Mouse (Mus musculus) embryonic facial prominence, embryonic 14.5 days (tissue): ENCODE measurements around the gene Atp2a1. TPM values are rescaled to one million over a fixed set of nuclear protein-coding genes. Genes with fewer than 3 reads are reported as not detected.
"Not testable (repeated sequence)": the region's sequence is repeated elsewhere in the genome, so short reads cannot be mapped to it uniquely, and the experiment has no call there.

Experiments used
- ATAC-seq: fragments of 200-750 bp; cut with Nextera tagmentation; 2 replicates; pipeline ENCODE4 v1.8.0; 2017; ENCODE audit warnings: low read depth, moderate number of reproducible peaks, moderate TSS enrichment
- DNase-seq: peaks from one replicate; pipeline ENCODE4 v3.0.0-alpha.2; 2015; ENCODE audit warnings: low spot score
- H3K27ac ChIP-seq: fragments of 300-500 bp; sonication (generic); replicated peaks from 2 replicates; pipeline ENCODE4 v1.5.1; 2014; ENCODE audit warnings: low read depth, mild to moderate bottlenecking, low read length, moderate library complexity
- H3K27me3 ChIP-seq: fragments of 300-500 bp; sonication (generic); replicated peaks from 2 replicates; pipeline ENCODE4 v1.6.1; 2014; ENCODE audit warnings: low read length; ENCODE audit not compliant: control insufficient read depth, insufficient read depth
- H3K36me3 ChIP-seq: fragments of 300-500 bp; sonication (generic); 2 replicates; pipeline ENCODE4 v1.6.1; 2014; ENCODE audit warnings: low read length, mixed read lengths; ENCODE audit not compliant: control insufficient read depth, insufficient read depth
- H3K4me1 ChIP-seq: fragments of 300-500 bp; sonication (generic); 2 replicates; pipeline ENCODE4 v1.6.1; 2014; ENCODE audit warnings: antibody characterized with exemption, low read length; ENCODE audit not compliant: control insufficient read depth, insufficient read depth
- H3K4me2 ChIP-seq: fragments of 300-500 bp; sonication (generic); 2 replicates; pipeline ENCODE4 v1.6.1; 2014; ENCODE audit warnings: low read depth, mild to moderate bottlenecking, low read length, moderate library complexity, mixed read lengths
- H3K4me3 ChIP-seq: fragments of 300-500 bp; sonication (generic); 2 replicates; pipeline ENCODE4 v1.5.1; 2014; ENCODE audit warnings: low read depth, mild to moderate bottlenecking, low read length
- H3K9ac ChIP-seq: fragments of 300-500 bp; sonication (generic); 2 replicates; pipeline ENCODE4 v1.6.1; 2014; ENCODE audit warnings: low read depth, mild to moderate bottlenecking, low read length, moderate library complexity, mixed read lengths
- H3K9me3 ChIP-seq: fragments of 300-500 bp; sonication (generic); 2 replicates; pipeline ENCODE4 v1.6.1; 2016; ENCODE audit warnings: low read length; ENCODE audit not compliant: control insufficient read depth
- WGBS: fragments of 180-500 bp; shearing (Covaris S2); extraction: QIAGEN DNeasy Blood & Tissue Kit; methylation state at CpG from one replicate; pipeline ENCODE4 v1.1.7; 2014; 5-methylcytosine and 5-hydroxymethylcytosine counted together
- polyA plus RNA-seq: library from polyadenylated mRNA; unstranded; fragments of >200 nt; fragmentation: Nextera tagmentation; extraction: Ambion mirVana; gene quantifications from 2 replicates; pipeline ENCODE4 v1.2.1, GENCODE M21; 2014

The Atp2a1 gene
- polyA plus RNA-seq, 1 experiment from 2014 or later = 334 TPM

GRCm38 (mm10) chr7:126408686-126409085, 54.2 kb downstream of the Atp2a1 start:
- no peak for DNase-seq
- no peaks in the 10 kb centered on the region for H3K36me3 ChIP-seq
- no peaks in the 10 kb centered on the region for H3K9me3 ChIP-seq
- no peaks in the 10 kb centered on the region for H3K27me3 ChIP-seq
- no peak overlapping the region for H3K27ac ChIP-seq
- H3K4me1 ChIP-seq = no peaks in the 10 kb centered on the region
- no peak overlapping the region for H3K9ac ChIP-seq
- H3K4me2 ChIP-seq = no peak overlapping the region
- no peak for ATAC-seq
- WGBS = 75% methylated on average over 2 of the region's 2 CpGs
- no peak overlapping the region for H3K4me3 ChIP-seq

- not testable (repeated sequence) for DNase-seq, H3K4me2 ChIP-seq, H3K36me3 ChIP-seq, H3K4me1 ChIP-seq, H3K9ac ChIP-seq, H3K27ac ChIP-seq, H3K9me3 ChIP-seq, H3K4me3 ChIP-seq, ATAC-seq, H3K27me3 ChIP-seq
- WGBS = 74% methylated on average over 8 of the region's 8 CpGs
Measured at GRCm38 (mm10) chr7:126402518-126402917, 60.4 kb downstream of the Atp2a1 start.

DNA sequence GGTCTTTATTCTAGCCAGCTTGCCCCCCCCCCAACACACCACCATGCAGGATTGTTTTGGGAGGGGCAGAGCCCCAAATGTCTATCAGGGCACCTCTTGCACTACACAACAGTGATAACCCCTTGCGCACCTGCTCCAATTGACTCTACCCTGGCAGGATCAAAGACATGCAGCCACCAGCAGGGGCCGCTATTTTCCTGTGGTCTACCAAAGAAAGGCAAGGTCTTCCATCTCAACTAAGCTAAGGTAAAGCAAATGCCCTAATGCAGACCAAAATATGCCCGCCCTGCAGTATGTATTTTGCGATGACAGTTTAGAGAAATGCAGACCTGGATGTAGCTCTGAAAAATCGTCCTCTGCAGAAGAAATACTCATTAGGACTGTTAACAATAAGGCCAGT, 63.4 kb downstream of the Atp2a1 start:
- Histone ChIP-seq H3K4me2 (no peak overlapping the region), H3K4me3 (no peak overlapping the region), H3K27me3 (no peaks in the 10 kb centered on the region), H3K9ac (no peak overlapping the region), H3K9me3 (no peaks in the 10 kb centered on the region), H3K4me1 (no peaks in the 10 kb centered on the region; the same call in 1 of the 2 replicates), H3K27ac (no peak overlapping the region), H3K36me3 (no peaks in the 10 kb centered on the region)
- WGBS = 11% methylated on average over 5 of the region's 5 CpGs
- DNase-seq (peak; percentile 84), ATAC-seq (no peak)

DNA sequence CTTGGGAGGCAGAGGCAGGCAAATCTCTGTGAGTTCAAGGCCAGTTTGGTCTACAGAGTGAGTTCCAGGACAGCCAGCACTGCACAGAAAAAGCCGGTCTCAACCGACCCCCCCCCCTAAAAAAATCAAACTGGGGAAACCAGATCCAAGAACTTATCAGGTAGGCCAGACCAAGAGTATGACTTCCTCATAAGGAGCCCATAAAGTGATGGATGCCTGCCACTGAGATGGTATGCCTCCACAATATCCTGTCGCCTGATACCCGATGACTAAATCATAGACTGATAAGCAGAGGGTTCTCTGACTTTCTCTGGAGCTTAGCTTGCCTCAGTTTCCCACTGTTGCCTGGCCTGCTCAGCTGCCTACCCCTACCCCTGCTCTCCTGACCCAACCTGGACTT, 65.1 kb downstream of the Atp2a1 start:
- ATAC-seq = no peak
- WGBS = 90% methylated on average over 4 of the region's 4 CpGs
- no peak for DNase-seq
- Histone ChIP-seq H3K36me3 (no peaks in the 10 kb centered on the region), H3K27me3 (no peaks in the 10 kb centered on the region), H3K9me3 (no peaks in the 10 kb centered on the region), H3K4me3 (no peak overlapping the region), H3K9ac (no peak overlapping the region), H3K27ac (no peak overlapping the region), H3K4me1 (no peaks in the 10 kb centered on the region; the same call in 1 of the 2 replicates), H3K4me2 (no peak overlapping the region)

- Histone ChIP-seq H3K4me3 (no peak overlapping the region), H3K4me2 (peak overlapping the region; percentile 40), H3K9me3 (no peaks in the 10 kb centered on the region), H3K27ac (no peak overlapping the region), H3K9ac (peak overlapping the region; percentile 0; the same call in 1 of the 2 replicates), H3K4me1 (no peaks in the 10 kb centered on the region; the same call in 1 of the 2 replicates), H3K36me3 (no peaks in the 10 kb centered on the region), H3K27me3 (no peaks in the 10 kb centered on the region)
- WGBS = 51% methylated on average over 6 of the region's 6 CpGs
- ATAC-seq = no peak
- DNase-seq = no peak
Measured at GRCm38 (mm10) chr7:126397221-126397620, 65.7 kb downstream of the Atp2a1 start.

DNA sequence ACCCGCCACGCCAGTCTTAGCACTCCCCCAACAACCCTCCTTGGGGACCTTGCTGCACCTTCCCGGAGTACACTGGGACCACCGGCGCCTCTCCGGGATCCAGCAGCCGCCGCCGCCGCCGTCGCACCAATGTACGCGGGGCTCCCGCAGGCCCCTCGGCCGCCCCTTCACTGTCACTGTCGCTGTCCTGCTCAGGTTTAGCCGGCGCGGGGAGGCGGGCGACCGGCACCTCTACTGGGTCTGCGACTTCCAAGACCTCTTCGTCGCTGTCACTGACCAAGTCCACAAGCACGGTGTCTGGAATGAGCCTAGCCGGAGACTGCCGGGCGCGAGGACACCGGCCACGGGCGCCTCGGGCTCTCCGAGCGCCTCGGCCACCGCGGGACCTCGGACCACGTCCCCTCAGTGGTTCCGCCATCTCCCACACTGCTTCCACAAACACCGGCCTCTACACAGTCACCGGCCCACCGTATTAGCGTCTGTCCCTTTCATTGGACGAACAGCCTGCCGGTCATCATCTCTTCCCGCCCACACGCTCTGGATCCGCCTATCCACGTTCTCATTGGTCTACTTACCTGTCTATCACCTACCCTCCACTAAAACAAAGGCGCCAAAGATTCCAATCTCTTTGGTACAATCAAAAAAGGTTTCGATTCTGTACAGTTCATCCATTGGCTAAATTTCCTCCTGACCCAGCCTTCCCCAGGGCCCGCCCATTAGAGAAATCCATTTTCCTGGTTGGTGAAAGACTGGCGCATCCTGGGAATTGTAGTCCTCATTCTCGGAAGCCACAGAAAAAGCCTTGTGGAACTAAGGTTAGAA, 66.4 kb downstream of the Atp2a1 start, which contains the start of gene Nfatc2ip:
Gene Nfatc2ip (minus strand): TSS at position 440 of the 822 bp plus-strand sequence.
- Histone ChIP-seq H3K9ac (peak within 1 kb of the TSS; percentile 79), H3K27ac (no peak within 1 kb of the TSS), H3K4me2 (peak within 1 kb of the TSS; percentile 79), H3K9me3 (no peaks in the 10 kb centered on the region), H3K4me1 (no peaks in the 10 kb centered on the region; the same call in 1 of the 2 replicates), H3K27me3 (no peaks in the 10 kb centered on the region), H3K36me3 (no peaks in the 10 kb centered on the region), H3K4me3 (peak within 1 kb of the TSS; percentile 87)
- under 1% methylated on average over 53 of the region's 59 CpGs for WGBS
- ATAC-seq = peak; percentile 100
- peak; percentile 100 for DNase-seq

Other genes with a start within 250 kb of the Atp2a1 start
- gene Sbk1, start 190.5 kb downstream of the Atp2a1 start, polyA plus RNA-seq = 36.3 and 46.6 TPM in 2 replicates
- gene Lat, start 93.5 kb downstream of the Atp2a1 start, polyA plus RNA-seq = 2.3 TPM in 2 replicates
- 40.4 and 43.8 TPM in 2 replicates for gene Spns1, start 85.7 kb downstream of the Atp2a1 start, polyA plus RNA-seq
- 2.5 and 2.6 TPM in 2 replicates for gene Nfatc2ip, start 66.4 kb downstream of the Atp2a1 start, polyA plus RNA-seq
- 0.19 and 0.28 TPM in 2 replicates for gene Cd19, start 48.2 kb downstream of the Atp2a1 start, polyA plus RNA-seq
- gene Rabep2, start 34.3 kb downstream of the Atp2a1 start, polyA plus RNA-seq = 26.4 and 28.9 TPM in 2 replicates
- 44.3 and 46.3 TPM in 2 replicates for gene Sh2b1, start 12.3 kb upstream of the Atp2a1 start, polyA plus RNA-seq
- gene Tufm, start 24.3 kb upstream of the Atp2a1 start, polyA plus RNA-seq = 127 and 130 TPM in 2 replicates
- gene Atxn2l, start 40.3 kb upstream of the Atp2a1 start, polyA plus RNA-seq = 49.8 and 54.8 TPM in 2 replicates
- 158 and 167 TPM in 2 replicates for gene Eif3c, start 103.3 kb upstream of the Atp2a1 start, polyA plus RNA-seq
- gene Apobr, start 121.8 kb upstream of the Atp2a1 start, polyA plus RNA-seq = 0.97 and 1.8 TPM in 2 replicates
- 27.8 and 31.8 TPM in 2 replicates for gene Cln3, start 122.7 kb upstream of the Atp2a1 start, polyA plus RNA-seq
- gene Il27, start 131.8 kb upstream of the Atp2a1 start, polyA plus RNA-seq = not detected in 2 replicates
- 29.3 and 39.9 TPM in 2 replicates for gene Nupr1, start 167.8 kb upstream of the Atp2a1 start, polyA plus RNA-seq
- gene Sgf29, start 186.2 kb upstream of the Atp2a1 start, polyA plus RNA-seq = 40.8 and 45.4 TPM in 2 replicates
- gene Sult1a1, start 213.3 kb upstream of the Atp2a1 start, polyA plus RNA-seq = 13.5 and 17.9 TPM in 2 replicates
- 108 and 130 TPM in 2 replicates for gene Bola2, start 232.3 kb upstream of the Atp2a1 start, polyA plus RNA-seq
- 5.3 and 6.4 TPM in 2 replicates for gene Slx1b, start 232.7 kb upstream of the Atp2a1 start, polyA plus RNA-seq
- 44.9 and 45.2 TPM in 2 replicates for gene Coro1a, start 244.7 kb upstream of the Atp2a1 start, polyA plus RNA-seq